Mouse (Mus musculus): Measurements from ENCODE around the gene Gm20388. TPM values are rescaled to one million over a fixed set of nuclear protein-coding genes. Genes with fewer than 3 reads are reported as not detected.

Gm20388 gene
- total and polyA plus RNA-seq, 2 experiments from 2014 or later, result 51.3 TPM; not detected in 1

- Histone ChIP-seq H3K9me3 (ENCODE audit: low read length) (no peaks in the 10 kb centered on the region), H3K4me1 (ENCODE audit: insufficient read depth) (no peaks in the 10 kb centered on the region), H3K9ac (no peak overlapping the region), H3K27me3 (ENCODE audit: insufficient read depth, low read length) (no peaks in the 10 kb centered on the region), H3K4me3 (ENCODE audit: low read depth, low read length) (no peak overlapping the region), H3K27ac (ENCODE audit: low read depth, low read length) (no peak overlapping the region), H3K4me2 (ENCODE audit: low read depth) (no peak overlapping the region), H3K36me3 (ENCODE audit: insufficient read depth) (peaks cover 47% of the 10 kb centered on the region)
- no peak for ATAC-seq
- TF ChIP-seq CTCF (IDR thresholded peaks at IDR 0.05; ENCODE audit: low read depth), result no peak
- 91% methylated on average over 5 of the region's 5 CpGs for WGBS
- no peak for DNase-seq
Measured at GRCm38 (mm10) chr8:121987892-121988291, 2077.3 kb downstream of the Gm20388 start.

GRCm38 (mm10) chr8:121990506-121991255 is 2080.0 kb downstream of the Gm20388 start:
- Histone ChIP-seq H3K27me3 (ENCODE audit: insufficient read depth, low read length) (no peaks in the 10 kb centered on the region), H3K4me2 (ENCODE audit: low read depth) (no peak overlapping the region), H3K36me3 (ENCODE audit: insufficient read depth) (peaks cover 36% of the 10 kb centered on the region), H3K4me1 (ENCODE audit: insufficient read depth) (no peaks in the 10 kb centered on the region), H3K9me3 (ENCODE audit: low read length) (no peaks in the 10 kb centered on the region), H3K9ac (no peak overlapping the region), H3K4me3 (ENCODE audit: low read depth, low read length) (no peak overlapping the region), H3K27ac (ENCODE audit: low read depth, low read length) (no peak overlapping the region)
- no peak for TF ChIP-seq CTCF (IDR thresholded peaks at IDR 0.05; ENCODE audit: low read depth)
- DNase-seq, result no peak
- ATAC-seq, result no peak
- WGBS, result 82% methylated on average over 9 of the region's 9 CpGs

- H3K4me1 ChIP-seq (ENCODE audit: insufficient read depth), result no peaks in the 10 kb centered on the region
- H3K36me3 ChIP-seq (ENCODE audit: insufficient read depth), result peaks cover 36% of the 10 kb centered on the region
- DNase-seq (no peak), ATAC-seq (no peak)
- H3K4me3 ChIP-seq (ENCODE audit: low read depth, low read length), result no peak overlapping the region
- no peak overlapping the region for H3K27ac ChIP-seq (ENCODE audit: low read depth, low read length)
- no peak overlapping the region for H3K9ac ChIP-seq
- no peak for TF ChIP-seq CTCF (IDR thresholded peaks at IDR 0.05; ENCODE audit: low read depth)
- H3K27me3 ChIP-seq (ENCODE audit: insufficient read depth, low read length), result no peaks in the 10 kb centered on the region
- no peaks in the 10 kb centered on the region for H3K9me3 ChIP-seq (ENCODE audit: low read length)
- H3K4me2 ChIP-seq (ENCODE audit: low read depth), result no peak overlapping the region
- 86% methylated on average over 7 of the region's 7 CpGs for WGBS
Measured at GRCm38 (mm10) chr8:121991611-121992010, 2081.0 kb downstream of the Gm20388 start.

GRCm38 (mm10) chr8:121992911-121993310 is 2082.3 kb downstream of the Gm20388 start:
- peaks cover 46% of the 10 kb centered on the region for H3K36me3 ChIP-seq (ENCODE audit: insufficient read depth)
- ATAC-seq (no peak), DNase-seq (no peak)
- no peak overlapping the region for H3K4me2 ChIP-seq (ENCODE audit: low read depth)
- no peak overlapping the region for H3K9ac ChIP-seq
- H3K27me3 ChIP-seq (ENCODE audit: insufficient read depth, low read length), result no peaks in the 10 kb centered on the region
- WGBS, result 77% methylated on average over 4 of the region's 4 CpGs
- TF ChIP-seq CTCF (IDR thresholded peaks at IDR 0.05; ENCODE audit: low read depth), result no peak
- H3K4me3 ChIP-seq (ENCODE audit: low read depth, low read length), result no peak overlapping the region
- no peak overlapping the region for H3K27ac ChIP-seq (ENCODE audit: low read depth, low read length)
- no peaks in the 10 kb centered on the region for H3K4me1 ChIP-seq (ENCODE audit: insufficient read depth)
- H3K9me3 ChIP-seq (ENCODE audit: low read length), result no peaks in the 10 kb centered on the region

- peaks cover 54% of the 10 kb centered on the region for H3K36me3 ChIP-seq (ENCODE audit: insufficient read depth)
- no peak overlapping the region for H3K9ac ChIP-seq
- DNase-seq (no peak), ATAC-seq (no peak)
- no peaks in the 10 kb centered on the region for H3K27me3 ChIP-seq (ENCODE audit: insufficient read depth, low read length)
- WGBS, result 87% methylated on average over 4 of the region's 4 CpGs
- H3K27ac ChIP-seq (ENCODE audit: low read depth, low read length), result no peak overlapping the region
- H3K4me2 ChIP-seq (ENCODE audit: low read depth), result no peak overlapping the region
- no peak overlapping the region for H3K4me3 ChIP-seq (ENCODE audit: low read depth, low read length)
- TF ChIP-seq CTCF (IDR thresholded peaks at IDR 0.05; ENCODE audit: low read depth), result no peak
- no peaks in the 10 kb centered on the region for H3K9me3 ChIP-seq (ENCODE audit: low read length)
- H3K4me1 ChIP-seq (ENCODE audit: insufficient read depth), result no peaks in the 10 kb centered on the region
Measured at GRCm38 (mm10) chr8:121995112-121995511, 2084.5 kb downstream of the Gm20388 start.

- TF ChIP-seq CTCF (IDR thresholded peaks at IDR 0.05; ENCODE audit: low read depth), result no peak
- Histone ChIP-seq H3K9me3 (ENCODE audit: low read length) (no peaks in the 10 kb centered on the region), H3K27me3 (ENCODE audit: insufficient read depth, low read length) (no peaks in the 10 kb centered on the region), H3K9ac (no peak overlapping the region), H3K4me1 (ENCODE audit: insufficient read depth) (no peaks in the 10 kb centered on the region), H3K4me3 (ENCODE audit: low read depth, low read length) (no peak overlapping the region), H3K27ac (ENCODE audit: low read depth, low read length) (no peak overlapping the region), H3K36me3 (ENCODE audit: insufficient read depth) (peaks cover 50% of the 10 kb centered on the region), H3K4me2 (ENCODE audit: low read depth) (no peak overlapping the region)
- 87% methylated on average over 3 of the region's 3 CpGs for WGBS
- ATAC-seq (no peak), DNase-seq (no peak)
Measured at GRCm38 (mm10) chr8:121995895-121996294, 2085.3 kb downstream of the Gm20388 start.

- no peaks in the 10 kb centered on the region for H3K27me3 ChIP-seq (ENCODE audit: insufficient read depth, low read length)
- no peak for ATAC-seq
- H3K9ac ChIP-seq, result no peak overlapping the region
- H3K4me3 ChIP-seq (ENCODE audit: low read depth, low read length), result no peak overlapping the region
- H3K27ac ChIP-seq (ENCODE audit: low read depth, low read length), result no peak overlapping the region
- no peaks in the 10 kb centered on the region for H3K4me1 ChIP-seq (ENCODE audit: insufficient read depth)
- DNase-seq, result no peak
- no peak overlapping the region for H3K4me2 ChIP-seq (ENCODE audit: low read depth)
- WGBS, result 97% methylated on average over 4 of the region's 4 CpGs
- H3K9me3 ChIP-seq (ENCODE audit: low read length), result no peaks in the 10 kb centered on the region
- no peak for TF ChIP-seq CTCF (IDR thresholded peaks at IDR 0.05; ENCODE audit: low read depth)
- H3K36me3 ChIP-seq (ENCODE audit: insufficient read depth), result peaks cover 49% of the 10 kb centered on the region
Measured at GRCm38 (mm10) chr8:121998631-121999030, 2088.0 kb downstream of the Gm20388 start.

Measured in forebrain, postnatal 0 days (tissue).